Mouse (Mus musculus) adrenal gland, postnatal 10 days (tissue): ENCODE results near the gene Gria2. TPM values are rescaled to one million over a fixed set of nuclear protein-coding genes. Genes with fewer than 3 reads are reported as not detected.

Experiments
- DNase-seq: peaks from one replicate; pipeline ENCODE4 v3.0.0; 2021; ENCODE audit warnings: mixed read lengths
- long read RNA-seq, 2 experiments: library from polyadenylated mRNA; stranded (forward); transcript quantifications; one replicate each; pipeline ENCODE4 v2.0.0; 2021
- total RNA-seq, 2 experiments: library from RNA; stranded (reverse); gene quantifications; 2 replicates each; pipeline ENCODE4 v1.2.3; 2021

The Gria2 gene
- total RNA-seq: 10 to 100 TPM in 1 of 2 experiments, 1 to 10 TPM in 1; 8.5 to 11.5 TPM
- long read RNA-seq, experiment 1, full-length matches to known transcripts: 3 of 9 reads
- long read RNA-seq, experiment 1, partial matches to known transcripts: 3 of 9 reads
- long read RNA-seq, experiment 1, other reads (novel, unspliced or antisense): 3 of 9 reads
- long read RNA-seq, experiment 2, full-length matches to known transcripts: 7 of 8 reads
- long read RNA-seq, experiment 2, partial matches to known transcripts: 0 of 8 reads
- long read RNA-seq, experiment 2, other reads (novel, unspliced or antisense): 1 of 8 reads

DNA sequence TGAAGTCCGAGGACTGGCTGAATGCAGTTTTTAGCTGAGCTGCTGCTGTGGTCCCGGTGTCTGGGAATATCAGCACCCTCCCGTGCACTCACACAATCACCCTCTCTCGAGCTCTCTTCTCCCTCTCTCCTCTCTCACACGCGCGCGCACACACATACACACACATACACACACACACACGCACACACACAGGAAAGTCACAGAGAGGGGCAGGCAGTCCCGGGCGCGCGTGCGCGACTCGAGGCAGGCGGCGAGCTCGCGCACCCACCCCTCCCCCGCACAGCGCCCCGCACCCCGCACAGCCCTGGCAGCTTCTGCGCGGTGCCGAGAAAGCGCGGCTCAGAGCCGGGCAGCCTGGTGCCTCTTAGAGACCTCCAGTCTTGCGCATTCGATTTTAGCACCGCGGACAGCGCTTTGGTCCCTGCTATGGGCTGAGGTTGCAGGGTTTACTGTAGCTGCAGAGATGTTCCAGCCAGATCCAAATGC lies at the start of gene Gria2:
Gene Gria2, minus strand, starts transcription at position 240 of the 486 bp plus-strand sequence.
- DNase-seq: peak; percentile 88

DNA sequence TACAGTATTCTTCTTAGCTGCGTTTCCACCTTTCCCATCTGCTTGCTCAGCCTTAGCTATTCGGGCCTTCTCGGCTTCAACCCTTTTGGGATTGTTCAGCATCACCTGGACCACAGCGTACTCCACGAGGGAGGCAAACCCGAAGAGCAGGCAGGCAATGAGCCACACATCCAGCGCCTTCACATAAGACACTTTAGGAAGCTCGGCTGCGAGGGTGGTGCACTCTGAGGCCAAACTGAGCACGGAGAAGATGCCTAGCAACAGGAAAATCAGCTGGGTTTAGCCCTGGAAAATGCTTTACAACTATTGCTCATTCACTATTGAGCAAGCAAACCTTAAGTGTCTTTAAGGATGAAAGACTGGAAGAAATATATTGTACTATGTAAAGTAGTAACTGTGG lies 48.3 kb upstream of the Gria2 start:
- DNase-seq: no peak

DNA sequence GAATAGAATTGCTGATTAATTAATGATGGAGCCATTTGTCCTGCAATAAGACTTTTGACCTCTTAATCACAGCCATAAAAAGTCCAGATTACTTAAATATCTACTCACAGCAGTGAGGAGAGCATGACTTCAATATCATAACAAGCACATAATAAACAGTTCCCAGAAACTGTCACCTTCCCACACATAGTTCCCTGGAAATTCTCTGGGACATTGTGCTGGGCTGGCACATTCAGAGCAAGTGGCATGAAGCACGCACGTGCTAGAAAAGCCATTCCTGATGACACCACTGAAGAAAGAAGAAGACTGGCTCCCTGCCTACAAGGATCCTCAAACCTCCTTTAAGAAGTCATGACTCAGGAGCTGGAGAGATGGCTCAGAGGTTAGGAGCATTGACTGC lies 43.0 kb upstream of the Gria2 start:
- no peak for DNase-seq

DNA sequence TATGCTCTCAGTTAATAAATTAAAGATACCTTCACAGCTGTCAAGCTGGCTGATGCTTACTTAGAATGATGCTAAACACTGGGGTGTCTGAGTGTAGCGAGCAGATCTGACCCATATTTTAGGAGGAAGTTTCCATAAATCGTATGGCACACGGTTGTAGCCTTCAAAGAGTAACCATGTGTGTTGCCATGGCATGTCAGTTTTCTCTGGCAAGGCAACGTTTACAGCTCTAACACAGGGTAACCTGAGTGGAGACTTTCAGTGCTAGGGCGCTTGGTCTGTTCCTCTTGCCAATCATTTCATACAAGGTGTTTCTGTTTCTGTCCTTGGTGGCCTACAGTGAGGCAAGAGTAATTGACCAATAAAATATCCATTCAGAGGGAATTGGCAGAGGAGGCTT lies 37.2 kb upstream of the Gria2 start:
- DNase-seq: no peak

DNA sequence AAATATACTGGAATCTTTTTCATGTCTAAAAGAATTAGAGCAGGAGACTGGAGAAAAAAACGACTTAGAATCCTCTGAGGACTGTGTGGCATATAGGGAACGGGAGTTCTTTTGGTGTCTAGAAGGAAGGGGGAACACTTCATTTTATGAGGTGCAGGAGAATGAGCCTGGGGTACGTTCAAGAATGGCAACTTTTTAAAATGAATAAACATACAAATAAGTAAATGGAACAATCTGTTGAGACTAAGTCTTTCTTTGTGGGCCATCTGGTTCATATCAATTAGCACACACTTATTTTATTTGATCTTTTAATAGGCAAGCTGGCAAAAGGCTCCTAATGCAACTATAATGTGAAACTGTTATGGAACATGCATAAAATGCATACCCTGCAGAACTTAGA lies 34.9 kb upstream of the Gria2 start:
- no peak for DNase-seq

DNA sequence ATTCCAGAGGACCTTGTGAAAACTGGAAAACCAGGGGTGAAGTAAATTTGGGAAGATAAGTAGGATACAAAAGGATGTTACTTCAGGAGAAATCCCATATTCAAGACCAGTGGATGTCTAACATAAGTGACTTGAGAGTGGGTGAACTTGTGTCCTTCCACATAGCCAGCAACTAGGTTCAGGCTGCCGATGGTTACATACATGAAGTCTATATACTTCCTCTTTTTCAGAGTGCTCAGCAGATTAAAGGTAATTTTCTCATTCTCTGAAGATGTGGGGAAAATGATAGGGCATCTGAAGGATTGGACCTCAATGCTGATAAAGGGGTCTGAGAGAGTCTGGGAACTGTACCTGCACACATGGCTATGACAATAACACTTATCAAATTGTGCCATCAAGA lies 21.3 kb upstream of the Gria2 start:
- DNase-seq: no peak

DNA sequence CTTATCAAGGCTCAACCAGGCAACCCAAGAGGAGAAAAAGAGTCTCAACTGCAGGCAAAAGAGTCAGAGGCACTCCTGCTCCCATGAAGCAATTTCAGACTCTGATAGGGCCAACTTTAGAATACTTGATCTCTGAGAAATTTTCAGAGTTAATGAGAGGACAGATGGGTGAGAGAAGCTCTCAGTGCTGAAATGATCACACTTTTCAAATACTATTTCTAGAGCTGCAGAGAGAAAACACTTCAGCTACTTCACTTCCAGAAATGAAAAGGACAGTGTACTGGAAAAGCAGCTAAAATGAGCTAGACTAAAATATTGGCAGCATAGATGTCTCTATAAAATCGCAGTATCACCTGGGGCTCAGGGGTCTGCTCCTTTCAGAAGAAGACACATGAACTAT lies 16.0 kb upstream of the Gria2 start:
- no peak for DNase-seq

DNA sequence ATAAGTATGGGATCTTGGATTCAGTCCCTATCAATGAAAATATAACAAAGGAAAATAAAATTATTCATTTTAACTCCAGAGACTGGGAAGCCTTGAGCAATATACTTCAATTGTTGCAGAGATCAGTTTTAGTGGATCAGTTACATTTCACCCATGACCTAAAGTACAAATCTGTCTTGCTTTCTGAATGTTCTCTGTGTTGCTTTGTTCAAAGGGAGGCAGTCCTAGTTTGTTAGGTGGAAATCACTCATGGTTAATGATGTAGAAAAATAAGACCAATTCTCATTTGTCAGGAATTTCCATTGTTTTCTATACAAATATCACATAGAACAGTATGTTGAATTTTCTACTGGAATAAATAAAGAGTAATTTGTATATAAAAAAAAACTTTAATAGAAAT lies 11.1 kb upstream of the Gria2 start:
- no peak for DNase-seq

DNA sequence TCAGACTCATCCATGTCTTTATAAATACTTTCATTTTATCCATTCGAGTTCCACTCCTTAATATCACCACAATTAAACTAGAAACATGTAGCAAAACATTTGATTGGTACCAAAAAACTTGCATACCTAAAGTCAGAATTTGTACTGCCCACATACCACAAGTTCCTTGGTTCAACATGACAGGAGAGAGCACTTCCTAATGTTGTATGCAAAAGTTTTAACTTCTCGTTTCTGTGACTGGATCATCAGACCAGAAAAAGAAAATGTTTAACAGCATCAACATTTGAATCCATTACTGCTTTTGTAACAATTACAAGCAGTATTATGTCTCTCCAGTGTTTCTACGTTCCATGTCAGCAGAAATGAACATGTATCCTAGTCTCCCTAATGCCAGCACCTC lies 9.6 kb upstream of the Gria2 start:
- no peak for DNase-seq

DNA sequence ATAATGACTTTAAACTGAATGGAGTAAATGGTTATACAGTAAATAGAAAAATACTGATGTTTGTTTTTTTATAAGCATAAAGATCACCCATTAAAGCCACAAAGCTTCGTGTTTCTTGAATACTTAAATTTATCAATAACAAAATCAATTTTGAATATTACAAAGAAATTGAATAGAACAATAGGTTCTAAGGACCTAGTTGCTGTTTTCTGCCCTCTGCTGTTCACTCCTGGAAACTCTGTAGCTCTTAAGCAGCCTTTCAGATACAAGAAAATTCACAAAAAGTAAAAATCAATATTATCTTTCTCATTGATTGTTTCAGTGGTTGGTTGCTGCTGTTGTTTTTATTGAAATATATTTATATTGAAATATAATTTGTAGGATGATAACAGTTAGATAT lies 2.7 kb upstream of the Gria2 start:
- peak; percentile 5 for DNase-seq

DNA sequence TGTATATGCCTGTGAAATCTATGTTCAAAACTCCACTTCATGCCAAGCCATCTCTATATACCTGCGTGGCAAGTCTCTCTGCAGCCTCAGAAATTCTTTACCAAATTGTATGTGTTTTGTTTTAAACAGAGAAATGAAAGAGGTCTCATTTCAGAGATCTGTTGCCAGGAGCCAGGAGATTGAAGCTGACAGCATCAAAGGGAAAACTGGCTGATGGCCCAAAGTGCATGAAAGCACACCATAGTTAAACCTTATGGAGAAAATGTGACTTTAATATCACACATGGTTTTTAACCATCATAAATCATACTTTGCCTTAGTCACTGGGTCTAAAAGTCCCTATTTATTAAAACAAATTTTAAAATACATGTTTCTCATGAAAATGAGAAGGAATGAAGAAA lies 1.2 kb upstream of the Gria2 start:
- DNase-seq: no peak

DNA sequence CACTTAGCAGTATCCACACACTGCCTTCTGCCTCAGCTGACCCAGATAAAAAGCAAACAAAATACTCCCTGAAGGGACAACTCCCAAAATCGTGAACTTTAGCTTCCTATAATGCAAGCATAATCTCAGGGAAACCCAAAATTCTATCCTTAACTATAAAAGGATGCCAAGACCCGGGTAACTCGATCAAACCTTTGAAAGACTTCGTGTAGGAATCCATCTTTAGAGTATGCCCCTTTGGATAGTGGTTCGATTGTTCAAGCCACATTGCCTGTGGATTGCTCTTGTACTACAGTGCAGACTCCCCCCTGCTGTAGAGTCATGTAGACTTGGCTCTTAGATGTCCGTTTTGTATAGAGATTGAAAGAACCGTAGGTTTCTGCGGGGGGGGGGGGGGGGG lies 576 bp upstream of the Gria2 start:
- DNase-seq: no peak

DNA sequence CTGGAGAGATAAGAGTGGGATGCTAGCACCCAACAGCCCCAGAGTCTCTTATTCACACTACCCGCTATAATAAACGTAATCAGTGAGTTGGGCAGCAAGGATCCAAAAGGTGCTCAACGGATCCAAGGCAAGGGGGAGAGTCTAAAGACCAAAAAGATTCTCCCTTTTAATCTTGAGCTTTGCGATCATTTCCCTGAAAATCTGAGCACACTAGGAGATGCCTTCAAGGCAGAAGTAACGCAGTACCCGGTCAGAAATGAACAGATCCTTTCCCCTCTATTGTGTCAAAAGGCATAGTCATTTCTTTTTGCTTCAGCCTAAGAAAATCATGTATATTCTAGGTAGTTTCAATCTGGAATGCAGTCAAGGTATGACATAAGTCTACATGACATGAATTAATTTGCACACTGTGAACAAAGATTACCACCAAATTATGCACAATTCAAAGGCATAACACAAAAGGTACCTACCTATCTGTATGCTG lies 766 bp downstream of the Gria2 start:
- DNase-seq: no peak

DNA sequence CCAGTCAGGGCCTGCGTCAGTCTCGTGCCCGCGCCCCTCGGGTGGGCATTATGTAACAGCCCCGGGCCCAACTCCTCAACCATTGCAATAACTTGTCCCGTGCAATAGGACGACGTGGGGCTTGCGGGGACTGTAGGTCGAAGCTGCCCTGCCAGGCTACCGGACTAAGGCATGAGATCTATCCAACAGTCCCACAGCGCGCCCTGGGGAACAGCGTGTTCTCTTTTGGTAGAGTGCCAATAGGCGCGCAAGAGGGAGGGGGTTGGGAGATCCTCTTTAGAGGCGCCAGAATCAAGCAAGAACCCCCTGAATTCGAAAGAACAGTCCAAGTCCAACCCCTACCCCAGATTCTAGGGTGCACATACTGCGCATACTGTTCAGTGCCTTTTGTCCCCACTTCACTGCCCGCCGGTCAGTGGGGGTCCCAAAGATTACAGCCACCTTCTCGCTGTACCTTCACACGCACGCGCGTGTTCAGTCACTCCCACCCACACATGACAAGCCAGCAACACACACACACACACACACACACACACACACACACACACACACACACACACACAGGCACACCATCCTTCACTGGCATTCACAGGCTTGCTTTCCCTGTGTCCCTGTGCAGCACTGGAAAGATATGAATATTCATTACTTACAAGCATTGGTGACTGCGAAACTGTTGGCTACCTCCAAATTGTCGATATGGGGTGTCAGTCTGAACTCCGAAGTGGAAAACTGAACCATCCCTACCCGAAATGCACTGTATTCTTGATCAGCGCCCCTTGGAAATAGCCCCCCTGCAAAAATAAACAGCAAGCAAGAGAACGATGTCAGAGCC lies 1.4 kb downstream of the Gria2 start:
- peak; percentile 36 for DNase-seq

DNA sequence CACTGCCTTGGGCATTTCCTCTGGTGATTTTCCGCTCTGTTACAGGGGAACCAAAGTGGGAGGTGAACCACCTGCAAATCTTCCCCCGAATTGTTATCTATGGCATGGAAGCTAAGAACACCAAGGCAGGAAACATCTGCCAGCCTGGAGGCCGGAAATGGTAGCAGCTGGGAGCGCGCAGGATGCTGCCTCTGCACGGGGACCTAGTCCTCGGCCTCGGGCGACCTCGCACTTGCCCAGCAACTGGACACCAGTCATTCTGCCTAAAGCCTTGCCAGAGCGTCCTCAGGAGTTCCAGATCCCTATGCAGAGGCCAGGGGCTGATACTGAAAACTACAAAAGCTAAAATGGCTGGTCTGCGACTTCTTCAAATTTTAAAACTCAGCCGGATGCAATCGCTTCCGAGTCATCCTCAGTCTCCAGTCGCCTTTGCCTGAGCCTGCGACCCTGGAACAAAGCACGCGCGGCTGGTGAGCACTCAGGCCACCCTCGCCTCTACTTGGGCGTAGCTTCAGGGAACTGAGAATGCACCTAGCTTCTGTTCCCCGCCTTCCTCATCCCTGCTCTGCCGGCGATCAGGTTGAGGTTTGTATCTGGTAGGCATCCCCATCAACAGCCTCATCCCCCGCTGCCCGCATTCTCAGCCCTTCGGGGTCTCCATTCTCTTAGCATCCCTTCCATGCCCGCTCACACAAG lies 2.2 kb downstream of the Gria2 start:
- DNase-seq: peak; percentile 16

DNA sequence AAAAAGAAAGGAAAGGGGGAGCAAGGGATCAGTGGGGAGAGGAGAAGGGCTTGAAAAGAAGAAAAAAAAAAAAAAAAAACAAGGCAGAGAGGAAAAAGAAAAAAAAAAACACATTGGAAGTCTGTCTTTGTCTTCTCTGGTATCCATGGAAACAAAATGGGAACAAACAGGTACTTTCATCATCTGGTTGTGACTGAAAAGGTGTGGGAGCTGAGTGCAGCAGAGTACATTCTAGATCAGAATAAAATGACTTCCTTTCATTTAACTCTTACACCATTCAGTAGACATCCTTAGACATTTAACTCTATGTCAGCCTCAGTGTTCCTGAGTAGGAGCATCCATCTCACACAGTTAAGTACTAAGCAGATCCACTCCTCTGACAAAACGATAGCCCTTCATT lies 4.7 kb downstream of the Gria2 start:
- no peak for DNase-seq

DNA sequence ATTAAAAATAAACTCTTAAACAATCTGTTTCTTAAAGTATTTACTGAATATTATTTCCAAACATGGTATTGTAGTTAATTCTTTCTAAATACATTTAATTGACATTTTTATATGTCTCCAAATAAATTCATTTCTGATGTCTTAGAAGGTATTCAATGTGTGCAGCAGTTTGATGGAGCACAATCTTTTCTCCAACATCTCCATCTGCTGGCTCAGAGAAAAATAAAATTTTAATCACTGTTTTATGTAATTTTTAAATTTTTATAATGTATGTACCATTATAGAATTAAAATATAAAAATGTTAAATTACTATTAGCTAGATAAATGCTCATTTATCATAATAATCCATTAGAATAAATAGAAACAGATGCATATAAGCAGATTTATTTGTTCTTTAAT lies 5.9 kb downstream of the Gria2 start:
- DNase-seq: no peak

DNA sequence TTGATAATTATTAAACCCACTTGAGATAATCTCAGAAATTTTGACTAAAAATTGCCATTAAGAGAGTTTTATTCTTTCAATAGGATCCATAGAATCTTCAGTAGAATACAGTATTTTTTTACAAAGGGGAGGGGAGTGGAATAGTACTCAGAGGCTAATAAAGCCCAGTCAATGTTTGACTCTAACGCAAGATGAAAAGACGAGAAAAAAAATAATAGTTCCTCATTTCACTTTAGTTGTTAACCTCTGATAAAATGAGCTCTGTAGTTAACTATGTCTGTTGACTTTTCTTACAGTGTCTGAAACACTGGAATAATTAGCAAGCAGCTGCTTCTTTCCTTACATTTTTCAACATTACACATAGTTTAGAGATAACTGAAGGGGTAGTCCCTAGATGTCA lies 7.4 kb downstream of the Gria2 start:
- no peak for DNase-seq

DNA sequence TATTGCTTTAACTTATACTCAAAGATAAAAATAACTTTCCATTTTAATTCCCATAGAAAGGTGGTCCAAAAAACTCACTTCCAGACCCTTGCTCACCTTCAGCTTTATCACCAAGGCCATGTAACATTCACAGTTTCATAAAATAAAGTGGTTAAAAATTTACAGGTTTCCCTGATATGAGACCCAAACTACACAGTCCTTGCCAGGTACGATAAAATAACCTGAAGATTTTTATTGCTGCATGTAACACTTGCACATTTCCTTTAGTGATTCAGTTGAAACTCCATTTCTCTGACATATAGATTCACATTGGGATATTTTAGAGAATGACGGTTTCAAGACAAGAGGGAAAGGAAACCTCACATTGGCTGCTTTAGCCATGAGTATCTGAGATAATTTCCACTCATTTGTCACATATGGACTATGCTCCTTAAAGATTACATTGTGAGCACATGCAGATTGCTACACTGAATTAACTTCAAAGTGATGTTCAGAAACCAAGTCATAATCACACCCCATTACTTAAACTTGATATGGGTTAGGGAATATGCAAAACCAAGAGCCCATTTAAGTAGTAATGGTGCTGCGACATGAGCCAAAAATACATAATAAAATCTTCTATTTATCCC lies 15.4 kb downstream of the Gria2 start:
- DNase-seq: no peak

DNA sequence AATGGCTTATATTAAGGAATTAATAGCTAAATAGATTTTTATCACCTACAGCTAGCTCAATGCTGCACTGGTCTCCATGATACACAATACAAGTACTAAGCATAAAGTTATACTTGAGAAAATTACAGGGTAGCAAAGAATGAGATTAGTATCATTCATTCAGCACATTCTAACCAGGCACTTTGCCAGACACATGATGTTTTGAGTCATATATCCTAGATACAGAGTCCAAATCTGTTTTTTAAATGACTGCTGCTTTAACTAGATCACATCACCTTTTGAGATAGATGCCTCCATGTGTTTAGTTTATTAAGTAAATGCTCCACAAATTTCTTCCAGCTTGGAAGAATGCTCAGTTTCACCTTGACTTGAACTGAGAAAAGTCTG lies 21.5 kb downstream of the Gria2 start:
- no peak for DNase-seq

DNA sequence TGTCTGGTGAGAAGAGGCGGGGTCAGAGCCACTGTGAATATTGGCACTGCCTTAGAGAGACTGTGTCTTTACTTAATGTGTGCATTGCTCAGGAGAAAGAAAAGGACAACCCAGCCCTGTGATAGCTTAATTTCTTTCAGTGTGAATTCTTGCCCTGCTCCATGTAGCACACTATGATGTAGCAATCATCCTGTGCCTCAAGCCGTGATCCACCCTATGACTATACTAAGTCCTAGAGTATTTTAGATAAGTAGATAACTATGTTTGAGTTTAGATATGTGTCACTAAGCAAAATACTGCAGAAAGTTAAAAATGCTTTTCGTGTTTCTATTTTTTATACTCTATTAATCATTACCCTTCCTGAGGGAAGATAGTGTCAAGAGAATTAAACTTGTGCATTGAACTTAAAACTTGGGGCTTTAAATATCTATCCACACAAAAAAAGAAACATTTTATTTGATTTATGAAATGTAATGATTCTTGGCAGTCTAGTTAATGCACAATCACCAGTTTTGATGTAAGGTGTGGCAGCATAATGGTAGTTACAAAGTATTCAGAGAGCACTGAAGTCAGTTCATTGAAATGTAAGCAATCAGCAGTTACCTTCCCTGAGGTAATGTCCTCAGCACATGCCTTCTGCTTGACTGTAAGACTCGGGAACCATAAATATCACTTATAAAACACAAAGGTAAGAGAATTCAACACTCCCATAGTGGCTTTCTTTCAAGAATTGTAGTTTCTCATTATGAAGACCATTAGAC lies 22.1 kb downstream of the Gria2 start:
- no peak for DNase-seq

DNA sequence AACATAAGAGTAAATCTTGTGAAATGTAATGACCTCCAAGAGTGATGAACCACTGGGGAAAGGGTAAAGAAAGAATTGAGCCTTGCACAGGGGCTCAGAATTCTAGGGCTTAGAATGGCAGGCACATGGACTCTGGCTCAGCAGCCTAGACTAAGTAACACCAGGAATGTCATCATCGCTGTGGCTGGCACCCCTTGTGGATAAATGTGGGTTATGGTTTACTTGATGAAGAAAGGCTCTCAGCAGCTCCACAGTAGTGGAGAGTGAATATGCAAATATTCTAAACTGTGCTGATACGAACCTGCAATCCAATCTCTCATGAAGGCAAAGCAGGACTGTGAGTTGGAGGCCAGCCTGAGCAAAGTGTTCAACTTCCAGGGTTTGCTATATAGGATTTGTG lies 26.0 kb downstream of the Gria2 start:
- DNase-seq: no peak
